Mouse (Mus musculus) liver, embryonic 16.5 days (tissue): ENCODE measurements around the gene Pbx1. TPM values are rescaled to one million over a fixed set of nuclear protein-coding genes. Genes with fewer than 3 reads are reported as not detected.

Experiments used
- ATAC-seq: fragments of 200-750 bp; cut with Nextera tagmentation; 2 replicates; pipeline ENCODE4 v1.8.0; 2017; ENCODE audit warnings: low read depth, mild to moderate bottlenecking, moderate number of reproducible peaks, moderate library complexity
- H3K27ac ChIP-seq: fragments of 300-500 bp; sonication (generic); 2 replicates; pipeline ENCODE4 v1.5.1; 2014; ENCODE audit warnings: mild to moderate bottlenecking, low read length
- H3K27me3 ChIP-seq: fragments of 300-500 bp; sonication (generic); 2 replicates; pipeline ENCODE4 v1.6.1; 2014; ENCODE audit warnings: low read depth, low read length, mixed read lengths; ENCODE audit not compliant: control insufficient read depth, insufficient read depth
- H3K36me3 ChIP-seq: fragments of 300-500 bp; sonication (generic); 2 replicates; pipeline ENCODE4 v1.6.1; 2014; ENCODE audit warnings: mild to moderate bottlenecking; ENCODE audit not compliant: control insufficient read depth, insufficient read depth
- H3K4me1 ChIP-seq: fragments of 300-500 bp; sonication (generic); 2 replicates; pipeline ENCODE4 v1.6.1; 2014; ENCODE audit warnings: low read depth, low read length, mixed read lengths; ENCODE audit not compliant: control insufficient read depth
- H3K4me2 ChIP-seq: fragments of 300-500 bp; sonication (generic); 2 replicates; pipeline ENCODE4 v1.6.1; 2014; ENCODE audit warnings: low read depth, low read length, mixed read lengths
- H3K4me3 ChIP-seq: fragments of 300-500 bp; sonication (generic); 2 replicates; pipeline ENCODE4 v1.5.1; 2014; ENCODE audit warnings: low read depth, mild to moderate bottlenecking, low read length
- H3K9ac ChIP-seq: fragments of 300-500 bp; sonication (generic); 2 replicates; pipeline ENCODE4 v1.6.1; 2014; ENCODE audit warnings: low read depth, low read length
- H3K9me3 ChIP-seq: fragments of 300-500 bp; sonication (generic); replicated peaks from 2 replicates; pipeline ENCODE4 v1.6.1; 2016; ENCODE audit warnings: low read length; ENCODE audit not compliant: control insufficient read depth
- WGBS: fragments of 180-500 bp; shearing (Covaris S2); extraction: QIAGEN DNeasy Blood & Tissue Kit; methylation state at CpG from one replicate; pipeline ENCODE4 v1.1.7; 2014; ENCODE audit not compliant: insufficient replicate concordance; 5-methylcytosine and 5-hydroxymethylcytosine counted together
- polyA plus RNA-seq: library from polyadenylated mRNA; unstranded; fragments of >200 nt; fragmentation: Nextera tagmentation; extraction: Ambion mirVana; gene quantifications from 2 replicates; pipeline ENCODE4 v1.2.1, GENCODE M21; 2015

The Pbx1 gene
- polyA plus RNA-seq, 1 experiment from 2014 or later = 2.1 TPM

DNA sequence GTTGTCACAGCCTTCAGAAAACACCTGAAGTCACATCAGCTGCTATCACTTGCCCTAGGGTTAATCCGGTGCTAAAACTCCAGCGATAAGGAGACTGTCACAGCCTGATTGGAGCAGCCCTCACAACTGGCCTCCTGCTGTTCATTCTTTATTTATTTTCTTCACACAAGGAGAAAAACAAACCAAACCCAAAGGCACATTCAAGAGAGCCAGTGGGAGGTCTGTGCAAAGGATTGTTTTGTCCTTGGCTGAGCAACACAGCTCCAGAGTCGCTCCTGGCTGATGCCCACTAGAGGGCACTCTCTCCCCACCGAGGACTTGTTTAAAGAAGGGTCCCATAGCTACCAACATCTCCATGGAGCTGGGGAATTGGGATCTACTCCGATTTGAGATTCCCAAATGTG is 218.0 kb downstream of the Pbx1 start:
- H3K4me3 ChIP-seq = no peak overlapping the region
- no peak overlapping the region for H3K9ac ChIP-seq
- ATAC-seq = 0 out of 2 replicates have a peak, but pooled peaks have one; percentile 57
- WGBS = 20% methylated on average over 5 of the region's 5 CpGs
- H3K27ac ChIP-seq = no peak overlapping the region
- H3K27me3 ChIP-seq = no peaks in the 10 kb centered on the region
- H3K4me1 ChIP-seq = peaks cover 2% of the 10 kb centered on the region
- no peaks in the 10 kb centered on the region for H3K36me3 ChIP-seq
- no peaks in the 10 kb centered on the region for H3K9me3 ChIP-seq
- H3K4me2 ChIP-seq = no peak overlapping the region

DNA sequence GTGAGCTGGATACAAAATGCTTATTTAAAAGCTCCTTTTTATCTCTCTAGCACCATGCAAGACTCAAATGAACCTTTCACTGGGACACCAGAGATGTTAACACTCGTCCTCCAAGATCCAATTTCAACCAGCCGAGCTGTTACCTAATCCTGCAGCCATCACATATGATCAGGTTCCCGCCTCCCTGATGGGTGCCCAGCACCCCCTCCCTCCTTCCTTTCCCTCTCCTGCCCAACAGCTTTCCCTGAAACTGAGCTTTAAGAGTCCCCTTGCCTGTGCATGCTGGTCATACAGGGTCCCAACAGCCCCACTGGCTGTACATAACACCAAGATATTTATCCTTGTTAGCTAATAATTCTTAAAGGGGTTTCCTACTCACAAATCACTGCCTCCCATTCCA is 218.5 kb downstream of the Pbx1 start:
- Histone ChIP-seq H3K9me3 (no peaks in the 10 kb centered on the region), H3K9ac (no peak overlapping the region), H3K27ac (no peak overlapping the region), H3K4me2 (no peak overlapping the region), H3K4me1 (peaks cover 2% of the 10 kb centered on the region), H3K27me3 (no peaks in the 10 kb centered on the region), H3K36me3 (no peaks in the 10 kb centered on the region), H3K4me3 (no peak overlapping the region)
- WGBS = 38% methylated on average over 3 of the region's 3 CpGs
- ATAC-seq = no peak

DNA sequence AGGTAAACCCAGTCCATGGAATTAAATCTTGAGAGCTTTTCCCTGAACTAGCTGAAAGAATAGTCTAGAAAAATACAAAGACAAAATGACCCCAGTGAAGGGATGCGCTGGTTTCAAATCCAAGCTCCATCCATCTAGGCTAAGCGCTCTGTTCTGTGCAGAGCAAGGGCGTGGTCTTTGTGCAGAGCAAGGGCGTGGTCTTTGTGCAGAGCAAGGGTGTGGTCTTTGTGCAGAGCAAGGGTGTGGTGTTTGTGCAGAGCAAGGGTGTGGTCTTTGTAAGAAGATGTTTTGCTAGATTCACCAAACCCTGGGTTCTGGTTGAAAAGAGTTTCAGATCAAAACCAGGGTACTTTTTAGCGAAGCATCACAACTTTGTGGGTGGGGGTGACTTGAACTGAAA is 221.7 kb downstream of the Pbx1 start:
- 60% methylated on average over 5 of the region's 5 CpGs for WGBS
- Histone ChIP-seq H3K27me3 (no peaks in the 10 kb centered on the region), H3K9me3 (no peaks in the 10 kb centered on the region), H3K4me2 (no peak overlapping the region), H3K4me3 (no peak overlapping the region), H3K4me1 (peaks cover 2% of the 10 kb centered on the region), H3K36me3 (no peaks in the 10 kb centered on the region), H3K27ac (no peak overlapping the region), H3K9ac (no peak overlapping the region)
- ATAC-seq = peak; percentile 28; the same call in 1 of the 2 replicates

- Histone ChIP-seq H3K27ac (no peak overlapping the region), H3K4me3 (no peak overlapping the region), H3K4me2 (no peak overlapping the region), H3K9ac (no peak overlapping the region), H3K27me3 (no peaks in the 10 kb centered on the region), H3K9me3 (no peaks in the 10 kb centered on the region), H3K36me3 (no peaks in the 10 kb centered on the region), H3K4me1 (no peaks in the 10 kb centered on the region)
- 77% methylated on average over 13 of the region's 13 CpGs for WGBS
- ATAC-seq = no peak
Observed at GRCm38 (mm10) chr1:168200570-168201156, 231.4 kb downstream of the Pbx1 start.

DNA sequence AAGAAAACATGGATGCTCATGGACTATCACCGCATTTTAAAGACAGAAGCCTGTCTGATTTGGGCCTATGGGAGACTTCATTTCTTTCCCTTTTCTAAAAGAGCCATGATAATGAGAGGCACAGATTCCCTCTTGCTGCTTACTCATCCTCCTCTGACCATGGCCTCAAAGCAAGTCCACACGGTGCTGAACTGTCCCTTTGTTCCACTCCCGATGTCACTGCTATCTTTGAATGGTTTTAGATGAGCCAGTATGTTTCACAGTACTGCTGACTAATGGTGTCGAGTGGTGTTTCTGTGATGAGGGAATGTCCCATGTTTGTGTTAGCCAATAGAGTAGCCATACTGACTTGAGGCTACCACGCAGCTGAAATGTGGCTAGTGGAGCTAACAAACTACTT is 233.8 kb downstream of the Pbx1 start:
- Histone ChIP-seq H3K27ac (no peak overlapping the region), H3K9ac (no peak overlapping the region), H3K9me3 (no peaks in the 10 kb centered on the region), H3K36me3 (no peaks in the 10 kb centered on the region), H3K4me1 (no peaks in the 10 kb centered on the region), H3K4me2 (no peak overlapping the region), H3K4me3 (no peak overlapping the region), H3K27me3 (no peaks in the 10 kb centered on the region)
- 60% methylated on average over 5 of the region's 5 CpGs for WGBS
- no peak for ATAC-seq

- ATAC-seq = no peak
- 57% methylated on average over 3 of the region's 3 CpGs for WGBS
- Histone ChIP-seq H3K27me3 (no peaks in the 10 kb centered on the region), H3K36me3 (no peaks in the 10 kb centered on the region), H3K4me1 (no peaks in the 10 kb centered on the region), H3K9me3 (no peaks in the 10 kb centered on the region), H3K4me2 (no peak overlapping the region), H3K27ac (no peak overlapping the region), H3K9ac (no peak overlapping the region), H3K4me3 (no peak overlapping the region)
Observed at GRCm38 (mm10) chr1:168197908-168198258, 234.2 kb downstream of the Pbx1 start.

GRCm38 (mm10) chr1:168197195-168197907 is 234.7 kb downstream of the Pbx1 start:
- 66% methylated on average over 6 of the region's 6 CpGs for WGBS
- Histone ChIP-seq H3K36me3 (no peaks in the 10 kb centered on the region), H3K4me3 (no peak overlapping the region), H3K9me3 (no peaks in the 10 kb centered on the region), H3K27ac (no peak overlapping the region), H3K4me2 (no peak overlapping the region), H3K27me3 (no peaks in the 10 kb centered on the region), H3K9ac (no peak overlapping the region), H3K4me1 (no peaks in the 10 kb centered on the region)
- ATAC-seq = no peak

DNA sequence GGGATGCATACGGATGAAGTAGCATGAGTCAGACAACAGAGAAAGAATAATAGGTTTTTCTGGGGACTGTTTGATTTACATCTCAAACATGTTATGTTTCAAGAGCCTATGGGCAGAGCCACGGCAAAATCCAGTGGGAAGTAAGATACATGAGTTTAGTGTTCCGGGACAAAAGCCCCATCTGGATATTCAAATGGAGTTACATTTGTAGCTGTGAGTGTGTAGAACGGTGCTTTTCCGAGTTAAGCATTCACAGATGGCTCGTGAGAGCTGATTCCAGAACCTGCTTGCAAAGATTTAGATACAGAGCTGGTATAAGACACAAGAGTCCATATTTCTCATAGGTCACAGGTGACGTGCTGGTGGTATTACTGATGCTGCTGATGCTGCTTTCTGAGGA is 238.7 kb downstream of the Pbx1 start:
- Histone ChIP-seq H3K4me1 (no peaks in the 10 kb centered on the region), H3K4me2 (no peak overlapping the region), H3K4me3 (no peak overlapping the region), H3K27me3 (no peaks in the 10 kb centered on the region), H3K9ac (no peak overlapping the region), H3K36me3 (no peaks in the 10 kb centered on the region), H3K27ac (no peak overlapping the region), H3K9me3 (no peaks in the 10 kb centered on the region)
- no peak for ATAC-seq
- 69% methylated on average over 7 of the region's 7 CpGs for WGBS

DNA sequence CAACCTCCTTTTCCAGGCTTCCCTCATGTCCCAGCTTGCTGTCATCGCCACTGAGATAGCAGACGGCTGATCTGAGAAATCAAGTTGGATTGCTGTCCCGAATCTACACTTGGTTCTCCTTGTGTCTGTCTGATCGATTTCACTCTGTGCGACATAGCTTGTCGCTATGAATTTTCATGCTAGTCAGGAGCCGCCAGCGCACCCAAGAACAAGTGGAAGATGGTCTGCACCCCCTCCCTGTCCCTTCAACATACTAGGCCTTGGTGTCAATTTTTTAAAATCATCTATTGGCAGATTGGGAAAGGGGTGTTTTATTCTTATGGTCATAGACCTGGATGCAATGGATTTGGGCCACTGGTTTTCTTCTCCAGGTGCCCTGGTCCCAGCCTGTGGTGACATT is 249.3 kb downstream of the Pbx1 start:
- no peak overlapping the region for H3K9ac ChIP-seq
- H3K9me3 ChIP-seq = no peaks in the 10 kb centered on the region
- no peak overlapping the region for H3K4me2 ChIP-seq
- no peaks in the 10 kb centered on the region for H3K27me3 ChIP-seq
- no peak for ATAC-seq
- H3K27ac ChIP-seq = no peak overlapping the region
- WGBS = 78% methylated on average over 8 of the region's 8 CpGs
- H3K4me3 ChIP-seq = no peak overlapping the region
- H3K36me3 ChIP-seq = no peaks in the 10 kb centered on the region
- no peaks in the 10 kb centered on the region for H3K4me1 ChIP-seq
